Mouse (Mus musculus) gonadal fat pad, adult 2 months (tissue): ENCODE results near the gene Prex1. TPM values are rescaled to one million over a fixed set of nuclear protein-coding genes. Genes with fewer than 3 reads are reported as not detected.

Experiments
- DNase-seq: peaks from one replicate; pipeline ENCODE4 v3.0.0-alpha.2; 2012; ENCODE audit warnings: low read depth
- polyA plus RNA-seq: library from polyadenylated mRNA; depleted of rRNA; stranded (reverse); fragments of >200 nt; gene quantifications from 2 replicates; pipeline ENCODE4 v1.2.3, GENCODE M21; 2012

The Prex1 gene
- polyA plus RNA-seq, 1 experiment, result 25.1 TPM

- DNase-seq, result no peak
These were observed 107.6 kb downstream of the Prex1 start for GRCm38 (mm10) chr2:166606053-166606452.

GRCm38 (mm10) chr2:166605164-166605831, 108.3 kb downstream of the Prex1 start:
- DNase-seq, result no peak

- no peak for DNase-seq
These were observed 110.7 kb downstream of the Prex1 start for GRCm38 (mm10) chr2:166602948-166603347.

- no peak for DNase-seq
These were observed 112.2 kb downstream of the Prex1 start for GRCm38 (mm10) chr2:166601420-166601819.

- no peak for DNase-seq
These were observed 115.0 kb downstream of the Prex1 start for GRCm38 (mm10) chr2:166598453-166599155.

GRCm38 (mm10) chr2:166597763-166598162, 115.9 kb downstream of the Prex1 start:
- peak; percentile 51 for DNase-seq

- no peak for DNase-seq
These were observed 121.4 kb downstream of the Prex1 start for GRCm38 (mm10) chr2:166592034-166592912.

GRCm38 (mm10) chr2:166584491-166584890, 129.1 kb downstream of the Prex1 start:
- DNase-seq, result no peak

GRCm38 (mm10) chr2:166583292-166583691, 130.3 kb downstream of the Prex1 start:
- DNase-seq, result no peak

GRCm38 (mm10) chr2:166581881-166582583, 131.6 kb downstream of the Prex1 start:
- no peak for DNase-seq

- DNase-seq, result no peak
These were observed 133.8 kb downstream of the Prex1 start for GRCm38 (mm10) chr2:166579793-166580192.

- no peak for DNase-seq
These were observed 134.3 kb downstream of the Prex1 start for GRCm38 (mm10) chr2:166579361-166579760.

- no peak for DNase-seq
These were observed 138.2 kb downstream of the Prex1 start for GRCm38 (mm10) chr2:166575419-166575818.

- DNase-seq, result no peak
These were observed 138.7 kb downstream of the Prex1 start for GRCm38 (mm10) chr2:166574934-166575333.

GRCm38 (mm10) chr2:166573621-166574020, 140.0 kb downstream of the Prex1 start:
- DNase-seq, result no peak

- DNase-seq, result no peak
These were observed 141.3 kb downstream of the Prex1 start for GRCm38 (mm10) chr2:166572297-166572696.

GRCm38 (mm10) chr2:166569182-166569581, 144.4 kb downstream of the Prex1 start:
- DNase-seq, result no peak

- DNase-seq, result no peak
These were observed 148.1 kb downstream of the Prex1 start for GRCm38 (mm10) chr2:166565503-166565902.

GRCm38 (mm10) chr2:166564455-166564854, 149.2 kb downstream of the Prex1 start:
- no peak for DNase-seq

GRCm38 (mm10) chr2:166563890-166564289, 149.7 kb downstream of the Prex1 start:
- DNase-seq, result no peak

GRCm38 (mm10) chr2:166563076-166563475, 150.6 kb downstream of the Prex1 start:
- no peak for DNase-seq

- DNase-seq, result no peak
These were observed 151.9 kb downstream of the Prex1 start for GRCm38 (mm10) chr2:166561781-166562180.
